Mouse (Mus musculus) cerebellum, adult 2 months (tissue): Measurements from ENCODE around the gene Prdm5.

Source experiments
- CTCF ChIP-seq: fragments of 200-500 bp; IDR thresholded peaks from 2 replicates; pipeline ENCODE4 v1.5.1; 2011; ENCODE audit warnings: low read depth, mild to moderate bottlenecking, control low read depth, low read length, moderate library complexity, borderline replicate concordance; ENCODE audit not compliant: insufficient read depth
- POLR2A ChIP-seq: fragments of 200-500 bp; IDR thresholded peaks from 2 replicates; pipeline ENCODE4 v1.6.1; 2011; ENCODE audit warnings: low read length, control low read depth, borderline replicate concordance; ENCODE audit not compliant: insufficient read depth

DNA sequence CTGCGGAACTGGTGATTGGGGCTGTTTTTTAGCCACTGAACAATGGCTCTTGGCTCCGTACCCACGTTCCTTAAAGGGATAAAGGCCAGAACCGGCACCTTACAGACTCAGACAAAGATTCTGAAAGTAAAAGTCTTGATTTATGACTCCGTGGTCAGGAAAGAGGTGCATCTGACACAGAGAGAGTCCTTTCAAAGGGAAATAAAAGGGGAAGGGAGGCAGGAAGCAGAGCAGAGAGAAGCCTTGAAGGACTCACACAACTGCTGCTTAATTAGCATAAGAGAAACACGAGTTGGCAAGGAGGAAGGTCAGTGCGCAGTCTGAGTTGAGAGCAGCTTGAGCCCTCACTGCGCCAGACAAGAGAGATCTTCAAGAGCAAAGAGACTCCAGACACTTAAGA, 13.7 kb upstream of the Prdm5 start:
- no peak for TF ChIP-seq POLR2A
- no peak for TF ChIP-seq CTCF
